Mouse (Mus musculus): Measurements from ENCODE around the gene Faap100.
"Not testable (repeated sequence)": the region's sequence is repeated elsewhere in the genome, so short reads cannot be mapped to it uniquely, and the experiment has no call there.

Gene Faap100

GRCm38 (mm10) chr11:120376302-120377160, 2.0 kb downstream of the Faap100 start:
- no peak for DNase-seq (ENCODE audit: low spot score)

DNA sequence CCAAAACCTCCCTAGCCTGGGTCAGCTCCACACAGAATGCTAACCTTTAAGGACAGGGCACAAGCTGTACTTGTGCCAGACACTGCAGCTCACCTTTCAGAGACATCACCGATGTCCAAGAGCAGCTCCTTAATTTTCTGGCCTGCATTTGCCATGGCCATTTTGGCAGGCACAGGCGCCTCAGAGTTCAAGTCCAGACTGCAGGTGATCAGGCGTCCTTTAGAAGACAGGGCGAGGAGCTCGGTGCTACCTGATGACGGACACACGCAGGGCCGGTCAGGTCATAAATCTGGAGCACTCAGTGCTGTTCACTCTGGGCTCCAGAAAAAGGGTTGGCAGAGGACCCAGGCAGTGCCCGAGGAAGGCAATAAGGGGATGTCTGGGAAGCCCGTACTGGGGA, 3.2 kb downstream of the Faap100 start:
- no peak for DNase-seq (ENCODE audit: low spot score)

DNA sequence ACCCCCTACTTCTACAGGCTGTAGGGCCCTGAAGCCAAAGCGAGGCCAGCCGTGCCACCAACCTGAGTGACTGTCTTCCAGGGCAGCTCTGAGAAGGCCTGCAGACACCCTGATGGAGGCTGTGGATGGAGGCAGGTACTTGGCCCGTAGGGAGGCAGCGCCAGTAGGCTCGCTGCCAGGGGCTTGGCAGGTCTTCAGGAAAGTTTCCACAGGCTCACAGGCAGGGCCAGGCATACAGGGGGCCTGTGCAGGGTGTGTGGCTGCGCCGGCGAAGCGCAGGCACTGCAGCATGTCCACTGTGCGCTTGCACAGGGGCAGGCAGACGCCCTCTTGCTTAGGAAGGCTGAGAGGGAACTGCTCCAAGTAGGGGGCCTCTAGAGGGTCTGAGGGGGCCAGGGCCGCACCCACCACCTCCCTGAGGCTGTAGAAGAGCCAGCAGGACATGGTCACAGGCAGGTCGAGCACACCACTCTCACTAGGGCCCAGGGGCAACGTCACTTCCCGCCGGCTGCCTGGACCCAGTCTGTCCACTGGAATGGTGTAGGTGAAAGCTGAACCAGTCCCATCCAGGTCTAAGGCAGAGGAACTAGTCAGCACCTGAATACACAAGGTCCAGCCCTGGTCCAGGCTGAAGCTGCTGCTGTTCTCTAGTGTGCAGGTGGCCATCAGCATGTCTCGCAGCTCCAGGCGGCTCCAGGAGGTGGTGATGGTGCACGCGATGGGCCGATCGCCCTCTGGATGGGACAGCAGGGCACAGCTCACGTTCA, 4.6 kb downstream of the Faap100 start:
- DNase-seq (ENCODE audit: low spot score) = peak; percentile 52

GRCm38 (mm10) chr11:120373025-120373424, 5.5 kb downstream of the Faap100 start:
- DNase-seq (ENCODE audit: low spot score) = no peak

DNA sequence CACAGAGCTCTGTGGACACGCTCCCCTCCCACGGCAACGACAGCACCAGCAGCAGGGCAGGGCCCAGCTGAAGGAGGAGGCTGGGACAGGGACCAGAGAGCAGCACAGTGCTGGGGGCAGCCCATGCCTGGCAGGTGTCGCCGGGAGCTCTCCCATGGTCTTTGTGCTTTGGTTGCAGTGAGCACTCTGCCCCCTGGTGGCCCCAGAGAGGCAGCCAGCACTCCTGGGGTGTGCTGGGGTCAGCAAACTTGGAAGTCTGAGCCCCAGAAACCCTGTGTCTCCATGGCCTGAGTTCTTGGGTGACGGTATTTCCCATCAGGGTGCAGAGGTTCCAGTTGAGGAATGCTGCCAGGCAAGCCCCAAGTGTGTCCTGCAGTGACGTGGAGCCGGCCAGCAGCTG, 8.9 kb downstream of the Faap100 start:
- no peak for DNase-seq (ENCODE audit: low spot score)

DNA sequence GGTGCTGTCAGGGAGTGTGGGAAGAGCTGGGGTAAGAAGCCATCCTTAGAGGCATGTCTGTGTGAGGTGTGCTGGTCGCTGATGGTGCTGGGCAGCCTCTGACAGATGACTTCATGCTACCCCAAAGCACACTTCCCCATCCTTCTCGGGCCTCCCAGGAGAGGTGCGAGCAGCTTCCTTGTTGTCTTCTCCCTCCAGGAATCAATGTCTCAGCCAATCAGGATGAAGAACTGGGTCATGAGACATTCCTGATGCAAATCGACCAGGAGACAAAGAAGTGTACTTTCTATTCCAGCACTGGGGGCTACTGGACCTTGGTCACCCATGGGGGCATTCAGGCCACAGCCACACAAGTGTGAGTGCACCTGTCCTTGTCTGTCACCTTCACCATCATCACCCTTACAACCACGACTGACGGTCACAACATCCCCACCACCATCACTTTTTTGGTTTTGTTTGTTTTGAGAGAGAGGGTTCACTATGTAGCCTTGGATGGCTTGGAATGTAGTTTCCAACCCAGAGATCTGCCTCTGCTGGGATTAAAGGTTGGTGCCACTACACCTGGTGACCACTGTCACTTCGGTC, 12.0 kb downstream of the Faap100 start:
- DNase-seq (ENCODE audit: low spot score) = no peak

GRCm38 (mm10) chr11:120362891-120363290, 15.7 kb downstream of the Faap100 start:
- no peak for DNase-seq (ENCODE audit: low spot score)

GRCm38 (mm10) chr11:120361295-120361694, 17.3 kb downstream of the Faap100 start, which contains the start of gene Fscn2:
TSS of gene Fscn2 (plus strand) at chr11:120361534.
- DNase-seq (ENCODE audit: low spot score) = no peak

- DNase-seq (ENCODE audit: low spot score) = no peak
Measured at GRCm38 (mm10) chr11:120360755-120361154, 17.8 kb downstream of the Faap100 start.

DNA sequence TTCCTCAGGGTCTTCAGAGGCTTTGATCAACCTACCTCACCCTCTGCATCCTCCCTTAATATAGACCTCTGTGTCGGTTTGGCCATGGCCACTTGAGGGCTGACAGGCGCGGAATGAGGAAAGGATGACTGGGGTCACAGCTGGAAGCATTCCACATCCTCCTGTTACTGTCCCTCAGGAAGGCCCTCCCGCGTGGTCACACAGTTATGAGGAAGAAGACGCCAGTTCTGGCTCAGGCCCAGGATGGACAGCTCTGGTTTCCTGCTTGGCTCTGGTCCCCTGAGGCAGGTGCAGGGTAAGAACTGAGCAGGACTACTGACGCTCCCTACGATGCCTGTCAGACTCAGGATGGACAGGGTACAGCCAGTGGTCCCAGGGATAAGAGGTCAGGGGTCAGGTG, 18.5 kb downstream of the Faap100 start:
- no peak for DNase-seq (ENCODE audit: low spot score)

DNA sequence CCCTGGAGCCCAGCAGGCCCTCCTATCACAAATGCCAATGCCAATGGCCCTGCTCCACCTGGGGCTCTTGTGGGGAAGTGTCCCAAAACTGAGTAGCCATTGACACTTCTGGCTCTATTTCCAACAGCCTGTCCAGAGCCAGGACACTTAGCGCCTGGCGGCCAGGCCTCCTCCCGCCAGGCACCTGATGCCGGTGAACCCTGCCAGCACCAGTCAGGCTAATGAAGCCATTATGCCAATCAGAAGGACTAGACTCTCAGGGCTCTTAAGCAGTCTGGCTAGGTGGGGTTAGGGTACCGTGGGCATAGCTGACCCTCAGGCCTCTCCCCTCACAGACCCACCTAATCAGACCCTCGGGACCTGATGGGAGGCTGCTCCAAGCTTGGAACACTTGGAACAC, 19.2 kb downstream of the Faap100 start:
- DNase-seq (ENCODE audit: low spot score) = no peak

- peak; percentile 56 for DNase-seq (ENCODE audit: low spot score)
Measured at GRCm38 (mm10) chr11:120357791-120358401, 20.7 kb downstream of the Faap100 start.

DNA sequence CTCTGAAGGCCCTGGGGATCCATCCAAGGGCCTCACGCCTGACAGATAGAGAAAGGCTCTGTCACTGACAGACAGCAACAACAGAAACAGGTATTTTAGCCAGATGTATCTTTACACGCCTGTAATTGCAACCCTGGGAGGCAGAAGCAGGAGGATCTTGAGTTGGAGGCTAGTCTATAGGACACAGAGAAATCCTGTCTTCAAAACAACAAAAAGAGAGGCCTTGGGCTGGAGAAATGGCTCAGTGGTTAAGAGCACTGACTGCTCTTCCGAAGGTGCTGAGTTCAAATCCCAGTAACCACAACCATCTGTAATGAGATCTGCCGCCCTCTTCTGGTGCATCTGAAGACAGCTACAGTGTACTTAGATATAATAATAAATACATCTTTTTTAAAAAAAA, 21.7 kb downstream of the Faap100 start:
- DNase-seq (ENCODE audit: low spot score) = no peak

GRCm38 (mm10) chr11:120356319-120356840, 22.2 kb downstream of the Faap100 start:
- no peak for DNase-seq (ENCODE audit: low spot score)

DNA sequence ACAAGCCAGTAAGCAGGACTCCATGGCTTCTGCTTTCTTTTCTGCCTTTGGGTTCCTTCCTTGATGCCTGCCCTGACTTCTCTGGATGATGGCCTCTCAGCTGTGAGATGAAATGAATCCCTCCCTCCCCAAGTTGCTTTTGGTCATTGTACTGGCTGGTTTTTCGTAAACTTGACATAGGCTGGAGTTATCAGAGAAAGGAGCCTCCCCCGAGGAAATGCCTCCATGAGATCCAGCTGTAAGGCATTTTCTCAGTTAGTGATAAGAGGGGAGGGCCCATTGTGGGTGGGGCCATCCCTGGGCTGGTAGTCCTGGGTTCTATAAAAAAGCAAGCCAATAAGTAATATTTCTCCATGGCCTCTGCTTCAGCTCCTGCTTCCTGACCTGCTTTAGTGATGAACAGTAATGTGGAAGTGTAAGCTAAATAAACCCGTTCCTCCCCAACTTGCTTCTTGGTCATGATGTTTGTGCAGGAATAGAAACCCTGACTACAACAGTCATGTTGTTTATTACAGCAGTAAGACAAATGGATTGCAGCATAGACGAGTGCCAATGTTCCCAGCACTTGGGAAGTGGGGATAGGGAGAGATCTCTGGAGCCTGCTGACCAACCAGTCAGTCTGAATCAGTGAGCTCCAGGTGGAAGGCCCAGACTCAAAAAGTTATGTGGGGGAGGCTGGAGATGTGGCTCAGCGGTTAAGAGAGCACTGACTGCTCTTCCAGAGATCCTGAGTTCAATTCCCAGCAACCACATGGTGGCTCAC, 23.1 kb downstream of the Faap100 start:
- DNase-seq (ENCODE audit: low spot score) = no peak

GRCm38 (mm10) chr11:120354304-120355276, 24.0 kb downstream of the Faap100 start:
- DNase-seq (ENCODE audit: low spot score) = no peak

- peak; percentile 79 for DNase-seq (ENCODE audit: low spot score)
Measured at GRCm38 (mm10) chr11:120353500-120354303, 24.9 kb downstream of the Faap100 start.

- DNase-seq (ENCODE audit: low spot score) = no peak
Measured at GRCm38 (mm10) chr11:120352571-120353290, 25.8 kb downstream of the Faap100 start.

- not testable (repeated sequence) for DNase-seq (ENCODE audit: low spot score)
Measured at GRCm38 (mm10) chr11:120352093-120352350, 26.5 kb downstream of the Faap100 start.

Measured in ovary, postnatal 10 days (tissue).